Mouse (Mus musculus) right cerebral cortex, postnatal 25 days (tissue): ENCODE data around the gene Ufsp1.
A peak's percentile ranks its signal among the peaks of the same experiment; 100 is the strongest.
"Not testable (repeated sequence)": the region's sequence is repeated elsewhere in the genome, so short reads cannot be mapped to it uniquely, and the experiment has no call there.

ENCODE experiments used
- DNase-seq: peaks from one replicate; pipeline ENCODE4 v3.0.0; 2022

Ufsp1 gene

DNA sequence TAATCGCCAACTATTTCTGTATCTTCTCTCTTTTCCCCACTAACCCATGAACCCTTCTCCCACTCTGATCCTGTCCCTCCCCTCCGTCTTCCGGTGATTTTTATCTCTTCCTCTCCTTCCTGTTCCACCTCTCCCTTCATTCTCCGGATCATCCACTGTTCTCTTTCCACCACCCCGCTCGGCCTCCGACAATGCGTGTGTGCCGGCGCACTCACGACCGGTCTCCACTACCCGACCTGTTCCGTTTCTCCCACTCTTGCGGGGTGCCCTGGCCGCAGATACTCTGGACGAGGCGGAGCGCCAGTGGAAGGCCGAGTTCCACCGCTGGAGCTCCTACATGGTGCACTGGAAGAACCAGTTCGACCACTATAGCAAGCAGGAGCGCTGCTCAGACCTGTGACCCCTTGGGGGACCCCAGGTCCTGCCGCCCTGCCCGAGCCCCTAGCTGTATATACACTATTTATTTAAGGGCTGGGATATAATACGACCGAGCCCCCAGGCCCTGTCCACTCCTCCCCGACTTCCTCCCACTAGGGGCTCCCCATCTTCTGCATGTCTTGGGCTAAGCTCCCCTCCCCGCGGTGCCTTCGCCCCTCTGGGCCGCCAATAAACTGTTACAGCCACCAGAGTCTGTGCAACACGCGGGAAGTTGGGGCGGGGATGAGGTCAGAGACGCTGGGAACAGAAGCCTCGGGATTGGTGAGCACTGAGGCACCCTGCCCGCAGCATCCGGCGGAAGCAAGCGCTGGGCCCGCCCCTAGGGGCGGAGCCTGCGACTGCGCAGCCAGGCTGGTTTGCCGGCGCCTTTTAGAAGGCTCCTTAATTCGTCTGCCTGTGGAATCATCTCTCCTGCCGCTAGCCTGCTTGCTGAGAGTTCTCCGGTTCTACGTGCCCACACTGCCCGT is at the start of gene Ufsp1:
Gene Ufsp1 (plus strand): TSS at position 791 of the 905 bp plus-strand sequence.
- DNase-seq: peak; percentile 95

DNA sequence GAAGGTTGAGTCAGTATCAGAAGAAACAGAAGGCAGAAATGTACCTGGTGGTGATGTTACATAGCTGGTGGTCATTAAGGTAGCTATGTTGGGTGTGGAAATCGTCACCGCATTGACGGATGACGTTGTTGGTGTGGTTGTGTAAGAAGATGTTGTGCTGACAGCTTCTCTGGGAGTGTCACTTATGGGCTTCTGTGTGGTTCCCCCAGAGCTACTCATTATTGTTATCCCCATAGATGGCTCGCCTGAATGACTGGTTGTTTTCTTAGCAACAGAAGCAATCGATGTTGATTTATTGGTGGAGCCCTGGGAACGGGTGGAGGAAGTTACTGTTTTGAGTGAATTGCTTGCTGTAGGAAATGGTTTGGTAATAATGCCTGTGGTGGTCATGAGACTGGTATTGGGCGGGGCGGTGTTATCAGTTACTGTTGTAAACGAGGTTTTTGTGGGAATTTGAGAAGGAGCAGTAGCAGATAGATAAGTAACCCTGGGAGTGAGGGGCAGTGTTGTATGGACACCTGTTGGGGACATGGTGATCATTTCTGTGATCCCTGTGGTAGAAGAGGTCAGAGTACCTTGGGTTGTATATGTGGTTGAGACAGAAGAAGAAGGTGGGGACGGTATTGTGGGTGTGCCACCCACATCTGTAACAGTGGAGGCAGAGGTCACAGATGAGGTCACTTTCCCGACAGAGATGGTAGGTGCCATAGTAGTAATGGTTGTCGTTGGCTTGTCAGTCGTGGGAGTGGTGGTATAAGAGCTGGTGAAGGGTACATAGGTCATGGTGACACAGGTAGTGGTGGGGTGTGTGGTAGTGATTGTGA is 30.3 kb upstream of the Ufsp1 start:
- no peak for DNase-seq

- DNase-seq: no peak
Measured at GRCm38 (mm10) chr5:137264787-137265186, 29.6 kb upstream of the Ufsp1 start.

GRCm38 (mm10) chr5:137268131-137268910 is 26.1 kb upstream of the Ufsp1 start:
- no peak for DNase-seq

- no peak for DNase-seq
Measured at GRCm38 (mm10) chr5:137277360-137278342, 16.8 kb upstream of the Ufsp1 start.

- not testable (repeated sequence) for DNase-seq
Measured at GRCm38 (mm10) chr5:137284411-137284810, 10.0 kb upstream of the Ufsp1 start.

DNA sequence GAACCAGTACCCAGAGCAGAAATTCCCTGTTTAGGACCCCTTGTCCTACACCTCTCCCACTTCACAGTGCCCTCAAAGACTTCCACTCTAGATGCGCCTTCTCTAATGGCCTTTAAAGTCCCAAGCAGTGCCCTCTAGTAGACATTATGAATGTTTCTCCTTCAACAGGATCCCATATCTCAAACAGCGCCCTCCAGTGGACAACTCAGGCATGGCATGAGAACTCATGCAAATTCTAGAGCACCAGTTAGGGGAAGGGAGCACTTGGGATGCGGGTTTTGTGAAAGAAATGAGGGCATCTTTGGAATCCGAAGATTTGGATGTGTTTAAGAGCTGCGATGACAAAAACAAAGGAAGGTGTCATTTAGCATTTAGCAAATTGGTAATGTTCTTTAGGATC is 9.4 kb upstream of the Ufsp1 start:
- DNase-seq: no peak

DNA sequence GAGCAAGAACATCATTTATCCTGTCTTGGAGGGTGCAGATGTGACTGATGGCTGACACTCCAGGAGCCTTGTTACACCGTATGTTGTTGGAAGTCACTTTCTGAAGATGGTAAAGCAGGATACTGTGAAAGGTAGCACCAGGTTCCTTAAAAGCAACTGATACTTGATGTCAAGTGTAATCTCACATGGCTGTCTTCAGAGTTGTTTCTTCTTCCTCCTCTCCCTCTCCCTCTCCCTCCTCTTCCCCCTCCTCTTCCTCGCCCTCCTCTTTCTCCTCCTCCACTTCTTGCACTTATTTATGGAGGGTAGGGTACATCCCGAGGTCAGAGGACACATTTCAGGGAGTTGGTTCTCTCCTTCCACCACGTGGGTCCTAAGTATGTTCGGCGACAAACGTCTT is 8.4 kb upstream of the Ufsp1 start:
- DNase-seq: no peak

GRCm38 (mm10) chr5:137286655-137287031 is 7.8 kb upstream of the Ufsp1 start:
- peak; percentile 89 for DNase-seq

DNA sequence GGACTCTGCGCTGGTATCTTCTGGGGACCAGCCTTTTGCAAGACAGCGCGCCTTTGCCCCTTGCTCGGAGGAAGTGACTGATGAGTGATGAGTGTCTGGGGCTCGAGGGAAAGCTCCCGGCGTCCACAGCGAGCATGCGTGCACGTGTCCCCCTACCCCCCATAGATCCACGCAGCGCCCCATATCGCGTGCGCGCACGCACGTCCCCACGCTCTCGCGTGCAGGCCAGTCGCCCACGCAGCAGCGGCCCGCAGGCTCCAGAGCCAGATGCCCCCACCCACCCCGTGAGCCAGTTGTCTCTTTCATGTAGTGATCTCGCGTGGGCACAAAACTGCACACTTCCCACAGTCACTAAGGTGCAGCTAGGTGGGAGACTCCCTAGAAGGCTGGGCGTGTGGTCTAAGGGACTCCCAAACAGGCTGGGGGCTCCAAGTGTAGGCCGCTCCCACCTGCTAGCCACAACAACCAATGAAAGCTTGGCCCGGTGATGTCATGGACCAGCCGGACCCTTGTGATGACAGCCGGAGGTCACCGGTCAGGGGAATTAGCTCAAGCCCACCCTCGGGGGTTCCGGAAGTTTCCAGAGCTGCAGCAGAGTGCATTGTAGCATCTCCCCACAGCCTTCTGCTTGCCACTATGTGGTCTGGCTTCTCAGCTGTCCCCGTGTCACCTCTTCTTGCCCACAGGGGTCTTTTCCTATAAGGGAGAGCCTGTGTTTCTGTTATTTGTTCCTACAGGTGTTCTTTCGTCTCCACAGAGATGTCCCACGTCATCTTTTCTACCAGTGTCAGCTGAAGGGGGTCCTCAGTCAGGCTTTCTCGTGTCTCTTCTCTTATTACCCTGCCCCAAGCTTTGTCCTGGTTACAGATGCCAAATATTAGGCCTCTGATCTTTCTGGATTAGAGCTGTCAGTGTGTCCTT is 7.1 kb upstream of the Ufsp1 start, which contains the start of gene Ache:
Gene Ache (plus strand): TSS at position 488 of the 921 bp plus-strand sequence.
- peak; percentile 79 for DNase-seq

DNA sequence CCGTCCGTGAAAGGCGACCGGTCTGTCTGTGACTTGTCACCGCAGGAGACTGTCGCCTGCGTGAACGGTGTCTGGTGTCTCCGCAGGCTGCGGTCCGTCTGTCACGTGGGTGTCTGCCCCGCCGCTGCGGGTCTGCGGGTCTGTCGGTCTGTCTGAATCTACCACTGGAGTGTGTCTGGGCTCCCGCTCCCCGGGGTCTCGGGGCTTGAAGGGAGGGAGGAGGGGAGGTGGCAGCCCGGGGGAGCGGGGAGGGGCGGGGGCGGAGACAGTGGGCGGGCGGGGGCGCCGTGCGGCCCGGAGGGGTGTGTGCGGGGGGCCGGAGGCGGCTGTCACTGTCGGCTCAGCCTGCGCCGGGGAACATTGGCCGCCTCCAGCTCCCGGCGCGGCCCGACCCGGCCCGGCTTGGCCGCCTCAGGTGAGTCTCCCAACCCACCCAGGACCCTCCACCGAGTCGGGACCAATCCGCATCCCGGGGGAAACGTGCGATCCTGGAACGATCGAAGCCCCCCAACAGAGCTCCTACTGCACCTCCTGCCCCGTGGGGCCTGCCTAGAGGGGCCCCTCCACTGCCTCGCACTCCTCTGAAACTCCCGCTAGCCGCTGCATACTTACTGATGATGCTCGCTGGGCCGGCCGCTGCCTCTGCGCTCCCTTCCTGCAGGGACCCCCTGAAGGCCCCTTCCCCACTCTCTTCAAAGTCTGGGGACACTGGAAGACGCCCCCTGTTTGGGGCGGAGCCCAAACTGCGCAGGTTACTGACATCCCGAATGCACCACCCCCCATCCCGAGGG is 6.3 kb upstream of the Ufsp1 start:
- DNase-seq: peak; percentile 70

DNA sequence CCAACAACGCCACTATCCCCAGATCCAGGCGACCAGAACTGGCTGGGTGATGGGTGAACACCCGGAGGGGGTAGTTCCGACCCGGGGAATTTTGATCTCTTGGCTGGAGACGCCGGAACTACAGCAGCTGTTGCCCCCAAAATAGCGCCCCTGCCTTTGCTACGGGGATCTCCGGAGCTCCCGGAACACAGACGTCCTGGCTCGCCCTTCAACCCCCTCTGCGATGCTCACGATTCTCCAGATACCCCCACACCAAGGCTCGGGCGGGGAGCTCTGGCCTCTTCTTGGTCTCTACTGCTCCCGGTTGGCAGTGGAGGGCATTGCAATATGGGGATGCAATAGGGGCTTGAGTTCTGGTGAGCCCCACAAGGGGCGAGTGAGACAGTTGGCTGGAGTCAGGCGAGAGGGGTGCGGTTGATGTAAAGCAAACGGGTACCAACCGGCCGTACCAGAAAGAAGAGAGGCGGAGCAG is 5.4 kb upstream of the Ufsp1 start:
- peak; percentile 56 for DNase-seq

GRCm38 (mm10) chr5:137289591-137290365 is 4.7 kb upstream of the Ufsp1 start:
- DNase-seq: no peak

DNA sequence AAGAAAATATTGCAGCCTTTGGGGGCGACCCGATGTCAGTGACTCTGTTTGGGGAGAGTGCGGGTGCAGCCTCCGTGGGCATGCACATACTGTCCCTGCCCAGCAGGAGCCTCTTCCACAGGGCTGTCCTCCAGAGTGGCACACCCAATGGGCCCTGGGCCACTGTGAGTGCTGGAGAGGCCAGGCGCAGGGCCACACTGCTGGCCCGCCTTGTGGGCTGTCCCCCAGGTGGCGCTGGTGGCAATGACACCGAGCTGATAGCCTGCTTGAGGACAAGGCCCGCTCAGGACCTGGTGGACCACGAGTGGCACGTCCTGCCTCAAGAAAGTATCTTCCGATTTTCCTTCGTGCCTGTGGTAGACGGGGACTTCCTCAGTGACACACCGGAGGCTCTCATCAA is 3.8 kb upstream of the Ufsp1 start:
- peak; percentile 44 for DNase-seq

DNA sequence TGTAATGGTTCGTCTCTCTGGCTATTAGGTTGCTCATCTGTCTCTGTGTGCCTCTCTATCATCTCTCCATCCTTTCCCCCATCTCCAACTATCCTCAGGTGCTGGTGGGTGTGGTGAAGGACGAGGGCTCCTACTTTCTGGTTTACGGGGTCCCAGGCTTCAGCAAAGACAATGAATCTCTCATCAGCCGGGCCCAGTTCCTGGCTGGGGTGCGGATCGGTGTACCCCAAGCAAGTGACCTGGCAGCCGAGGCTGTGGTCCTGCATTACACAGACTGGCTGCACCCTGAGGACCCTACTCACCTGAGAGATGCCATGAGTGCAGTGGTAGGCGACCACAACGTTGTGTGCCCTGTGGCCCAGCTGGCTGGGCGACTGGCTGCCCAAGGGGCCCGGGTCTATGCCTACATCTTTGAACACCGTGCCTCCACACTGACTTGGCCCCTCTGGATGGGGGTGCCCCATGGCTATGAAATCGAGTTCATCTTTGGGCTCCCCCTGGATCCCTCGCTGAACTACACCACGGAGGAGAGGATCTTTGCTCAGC is 3.0 kb upstream of the Ufsp1 start:
- DNase-seq: no peak

DNA sequence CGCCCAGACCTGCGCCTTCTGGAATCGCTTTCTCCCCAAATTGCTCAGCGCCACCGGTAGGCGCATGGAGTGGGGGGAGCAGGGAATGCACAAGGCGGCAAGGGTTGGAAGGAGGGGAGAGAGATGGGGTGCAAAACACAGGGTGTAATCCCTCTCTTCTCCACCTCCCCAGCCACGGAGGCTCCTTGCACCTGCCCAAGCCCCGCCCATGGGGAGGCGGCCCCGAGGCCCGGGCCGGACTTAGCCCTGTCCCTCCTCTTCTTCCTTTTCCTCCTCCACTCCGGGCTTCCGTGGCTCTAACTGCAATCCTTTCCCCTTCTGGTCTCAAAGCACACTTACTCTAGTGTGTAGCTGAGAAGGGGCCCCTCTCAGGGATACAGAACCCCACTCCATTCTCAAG is 1.1 kb upstream of the Ufsp1 start:
- DNase-seq: peak; percentile 81

GRCm38 (mm10) chr5:137294744-137295093 is 290 bp downstream of the Ufsp1 start:
- no peak for DNase-seq

DNA sequence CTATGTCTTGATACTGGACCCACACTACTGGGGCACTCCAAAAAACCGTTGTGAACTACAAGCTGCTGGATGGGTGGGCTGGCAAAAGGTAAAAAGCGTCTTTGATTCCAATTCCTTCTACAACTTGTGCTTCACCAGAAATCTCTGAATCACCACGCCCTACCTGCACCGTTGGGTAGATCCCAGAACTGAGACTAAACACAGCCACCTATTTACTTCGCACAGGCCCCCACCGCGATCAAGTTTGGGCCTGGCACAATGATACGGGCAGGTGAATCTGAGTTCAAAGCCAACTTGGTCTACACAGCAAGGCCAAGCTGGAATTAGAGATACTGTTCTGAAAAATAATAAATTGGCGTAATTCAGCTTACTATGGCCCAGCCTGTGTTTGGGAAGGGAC is 867 bp downstream of the Ufsp1 start:
- DNase-seq: no peak

DNA sequence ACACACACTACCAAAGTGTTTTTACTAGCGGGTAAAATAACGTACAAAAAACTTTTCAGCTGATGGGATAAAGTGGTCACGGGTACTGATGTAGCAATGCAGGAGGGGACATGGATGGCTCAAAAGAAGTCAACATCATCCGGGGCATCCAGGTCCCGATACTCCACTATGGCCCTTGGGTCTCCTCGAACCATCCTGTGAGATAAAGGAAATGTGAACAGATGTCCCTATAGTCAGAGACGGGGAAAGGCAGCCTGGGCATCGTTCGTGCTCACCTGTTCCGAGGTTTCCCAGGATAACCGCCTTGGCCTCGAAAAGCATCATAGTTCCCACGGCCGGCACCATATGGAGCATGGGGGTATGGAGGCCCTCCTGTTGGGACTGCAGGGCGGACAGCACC is 1.3 kb downstream of the Ufsp1 start:
- no peak for DNase-seq
